Mouse (Mus musculus) heart, postnatal 0 days (tissue): ENCODE data around the gene Gm10912.

ENCODE experiments used
- CTCF ChIP-seq: IDR thresholded peaks from 2 replicates; pipeline ENCODE4 v1.5.1; 2016; ENCODE audit warnings: antibody characterized with exemption, control low read depth, low read depth
- EP300 ChIP-seq: IDR thresholded peaks from 2 replicates; pipeline ENCODE4 v1.6.1; 2016; ENCODE audit warnings: antibody characterized with exemption, low read depth

DNA sequence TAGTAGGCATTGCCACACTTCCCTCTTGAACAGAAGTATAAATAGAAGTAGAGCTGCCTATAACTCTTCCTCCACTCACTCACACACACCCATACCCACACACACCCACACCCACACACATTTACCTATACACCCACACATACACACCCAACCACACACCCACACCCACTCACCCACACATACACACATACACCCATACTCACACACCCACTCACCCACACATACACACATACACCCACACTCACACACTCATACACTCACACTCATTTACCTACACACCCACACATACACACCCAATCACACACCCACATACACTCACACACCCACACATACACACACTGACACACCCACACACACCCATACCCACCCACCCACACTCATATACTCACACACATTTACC, 16.8 kb downstream of the Gm10912 start:
- no peak for TF ChIP-seq CTCF
- no peak for TF ChIP-seq EP300
